Mouse (Mus musculus) cerebellum, adult 2 months (tissue): ENCODE measurements at regions not wholly inside any gene's neighbourhood (a gene's known extent, or its start where the extent isn't known, plus 50 kb on each side); places are given as distances from the start of the nearest gene placed in this dataset.

Source experiments
- CTCF ChIP-seq: fragments of 200-500 bp; IDR thresholded peaks from 2 replicates; pipeline ENCODE4 v1.5.1; 2011; ENCODE audit warnings: low read depth, mild to moderate bottlenecking, control low read depth, low read length, moderate library complexity, borderline replicate concordance; ENCODE audit not compliant: insufficient read depth
- POLR2A ChIP-seq: fragments of 200-500 bp; IDR thresholded peaks from 2 replicates; pipeline ENCODE4 v1.6.1; 2011; ENCODE audit warnings: low read length, control low read depth, borderline replicate concordance; ENCODE audit not compliant: insufficient read depth

GRCm38 (mm10) chr1:42527746-42528476 lies 167.7 kb upstream of the Pou3f3 start:
- TF ChIP-seq CTCF (no peak), POLR2A (no peak)
